Mouse (Mus musculus) heart, adult 2 months (tissue): Measurements from ENCODE around the gene Pacrg. TPM values are rescaled to one million over a fixed set of nuclear protein-coding genes. Genes with fewer than 3 reads are reported as not detected.

ENCODE experiments used
- DNase-seq, 2 experiments: peaks; one replicate each; pipeline ENCODE4 v3.0.0; 2021
- H3K27ac ChIP-seq: fragments of 200-600 bp; 2 replicates; pipeline ENCODE4 v1.8.1; 2022
- H3K27me3 ChIP-seq: fragments of 200-500 bp; 2 replicates; pipeline ENCODE4 v1.6.1; 2012; ENCODE audit warnings: mild to moderate bottlenecking, low read length, inconsistent platforms, mixed read lengths; ENCODE audit not compliant: control insufficient read depth, insufficient read depth
- H3K36me3 ChIP-seq: fragments of 200-500 bp; 2 replicates; pipeline ENCODE4 v1.6.1; 2012; ENCODE audit warnings: low read length, inconsistent platforms; ENCODE audit not compliant: control insufficient read depth, insufficient read depth
- H3K4me1 ChIP-seq: fragments of 200-500 bp; 2 replicates; pipeline ENCODE4 v1.6.1; 2011; ENCODE audit warnings: low read length; ENCODE audit not compliant: control insufficient read depth, insufficient read depth
- H3K4me3 ChIP-seq: fragments of 200-600 bp; 2 replicates; pipeline ENCODE4 v1.8.1; 2022
- H3K79me2 ChIP-seq: fragments of 200-500 bp; replicated peaks from 2 replicates; pipeline ENCODE4 v1.6.1; 2012; ENCODE audit warnings: mild to moderate bottlenecking, inconsistent platforms, low read length, moderate library complexity, mixed read lengths; ENCODE audit not compliant: control insufficient read depth, insufficient read depth
- H3K9ac ChIP-seq: fragments of 200-500 bp; 2 replicates; pipeline ENCODE4 v1.6.1; 2012; ENCODE audit warnings: low read depth, mild to moderate bottlenecking, control low read depth, inconsistent platforms, low read length, mixed read lengths
- CTCF ChIP-seq: fragments of 200-600 bp; IDR thresholded peaks from 2 replicates; pipeline ENCODE4 v1.8.1; 2022; ENCODE audit warnings: antibody characterized with exemption, mild to moderate bottlenecking, moderate library complexity
- EP300 ChIP-seq: fragments of 200-500 bp; IDR thresholded peaks from 2 replicates; pipeline ENCODE4 v1.6.1; 2011; ENCODE audit warnings: low read depth, low read length, control low read depth; ENCODE audit not compliant: insufficient read depth
- POLR2A ChIP-seq: fragments of 200-500 bp; IDR thresholded peaks from 2 replicates; pipeline ENCODE4 v1.6.1; 2011; ENCODE audit warnings: mild to moderate bottlenecking, low read depth, low read length, control low read depth; ENCODE audit not compliant: insufficient read depth
- WGBS: fragments of 180-500 bp; shearing (Covaris S2); methylation state at CpG from one replicate; pipeline ENCODE4 v1.1.7; 2018; 5-methylcytosine and 5-hydroxymethylcytosine counted together
- intact Hi-C: fragments of 180-260 bp; cut with DNase I; formaldehyde crosslinking; loops from one replicate; pipeline ENCODE4 v1.15.1; 2025
- polyA plus RNA-seq: library from polyadenylated mRNA; depleted of rRNA; stranded (reverse); fragments of >200 nt; gene quantifications from 2 replicates; pipeline ENCODE4 v1.2.3, GENCODE M21; 2012
- total RNA-seq, 2 experiments: library from RNA; stranded (reverse); gene quantifications; 2 replicates each; pipeline ENCODE4 v1.2.3; 2021

The Pacrg gene
- total and polyA plus RNA-seq, 3 experiments, result 0.45 to 1.0 (median 0.89) TPM

GRCm38 (mm10) chr17:10639816-10640215 lies 200.3 kb downstream of the Pacrg start:
- Histone ChIP-seq H3K79me2 (no peaks in the 10 kb centered on the region), H3K4me1 (no peaks in the 10 kb centered on the region), H3K36me3 (no peaks in the 10 kb centered on the region), H3K27ac (no peak overlapping the region), H3K27me3 (no peaks in the 10 kb centered on the region), H3K9ac (no peak overlapping the region), H3K4me3 (no peak overlapping the region)
- DNase-seq, result no peak
- 63% methylated on average over 1 of the region's 1 CpGs for WGBS
- intact Hi-C loops, result no loop called here
- no peak for TF ChIP-seq POLR2A
- TF ChIP-seq EP300, result no peak
- no peak for TF ChIP-seq CTCF

GRCm38 (mm10) chr17:10635955-10636470 lies 204.1 kb downstream of the Pacrg start:
- H3K4me1 ChIP-seq, result no peaks in the 10 kb centered on the region
- no peak for DNase-seq
- intact Hi-C loops, result no loop called here
- TF ChIP-seq EP300 (no peak), POLR2A (no peak), CTCF (no peak)
- no peaks in the 10 kb centered on the region for H3K79me2 ChIP-seq
- WGBS, result 74% methylated on average over 8 of the region's 8 CpGs
- no peak overlapping the region for H3K9ac ChIP-seq
- no peaks in the 10 kb centered on the region for H3K36me3 ChIP-seq
- H3K4me3 ChIP-seq, result no peak overlapping the region
- no peaks in the 10 kb centered on the region for H3K27me3 ChIP-seq
- H3K27ac ChIP-seq, result no peak overlapping the region

- H3K4me3 ChIP-seq, result no peak overlapping the region
- H3K9ac ChIP-seq, result no peak overlapping the region
- H3K79me2 ChIP-seq, result no peaks in the 10 kb centered on the region
- H3K4me1 ChIP-seq, result no peaks in the 10 kb centered on the region
- DNase-seq, result no peak
- H3K36me3 ChIP-seq, result no peaks in the 10 kb centered on the region
- H3K27ac ChIP-seq, result no peak overlapping the region
- WGBS, result 92% methylated on average over 11 of the region's 11 CpGs
- intact Hi-C loops, result no loop called here
- TF ChIP-seq POLR2A, result no peak
- TF ChIP-seq EP300, result no peak
- no peak for TF ChIP-seq CTCF
- H3K27me3 ChIP-seq, result no peaks in the 10 kb centered on the region
Observed at GRCm38 (mm10) chr17:10635470-10635869, 204.6 kb downstream of the Pacrg start.

DNA sequence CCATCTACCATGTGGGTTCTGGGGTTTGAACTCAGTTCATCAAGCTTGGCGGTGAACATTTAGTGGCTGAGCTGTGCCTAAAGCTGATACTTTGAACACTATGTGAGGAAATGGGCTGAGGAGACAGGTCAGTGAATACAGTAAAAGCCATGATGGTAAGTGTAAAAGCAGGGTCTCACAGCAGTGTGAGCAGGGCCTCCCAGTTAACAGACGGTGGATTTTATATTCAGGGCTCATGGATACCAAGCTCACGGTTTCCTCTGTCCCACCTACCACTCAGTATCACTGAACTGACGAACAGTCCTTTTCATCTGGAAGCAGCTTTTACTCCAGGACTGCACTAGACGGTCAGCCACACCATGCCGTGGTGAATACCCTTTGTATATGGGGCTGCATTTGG lies 205.1 kb downstream of the Pacrg start:
- Histone ChIP-seq H3K27ac (no peak overlapping the region), H3K9ac (no peak overlapping the region), H3K36me3 (no peaks in the 10 kb centered on the region), H3K27me3 (no peaks in the 10 kb centered on the region), H3K4me1 (no peaks in the 10 kb centered on the region), H3K79me2 (no peaks in the 10 kb centered on the region), H3K4me3 (no peak overlapping the region)
- no peak for DNase-seq
- TF ChIP-seq EP300, result no peak
- no peak for TF ChIP-seq POLR2A
- TF ChIP-seq CTCF, result no peak
- intact Hi-C loops, result no loop called here
- 94% methylated on average over 6 of the region's 6 CpGs for WGBS

- Histone ChIP-seq H3K4me3 (no peak overlapping the region), H3K27me3 (no peaks in the 10 kb centered on the region), H3K36me3 (no peaks in the 10 kb centered on the region), H3K79me2 (no peaks in the 10 kb centered on the region), H3K9ac (no peak overlapping the region), H3K27ac (no peak overlapping the region), H3K4me1 (no peaks in the 10 kb centered on the region)
- no peak for DNase-seq
- intact Hi-C loops, result no loop called here
- TF ChIP-seq CTCF, result no peak
- TF ChIP-seq EP300, result no peak
- no peak for TF ChIP-seq POLR2A
- WGBS, result 77% methylated on average over 7 of the region's 7 CpGs
Observed at GRCm38 (mm10) chr17:10633769-10634168, 206.3 kb downstream of the Pacrg start.

DNA sequence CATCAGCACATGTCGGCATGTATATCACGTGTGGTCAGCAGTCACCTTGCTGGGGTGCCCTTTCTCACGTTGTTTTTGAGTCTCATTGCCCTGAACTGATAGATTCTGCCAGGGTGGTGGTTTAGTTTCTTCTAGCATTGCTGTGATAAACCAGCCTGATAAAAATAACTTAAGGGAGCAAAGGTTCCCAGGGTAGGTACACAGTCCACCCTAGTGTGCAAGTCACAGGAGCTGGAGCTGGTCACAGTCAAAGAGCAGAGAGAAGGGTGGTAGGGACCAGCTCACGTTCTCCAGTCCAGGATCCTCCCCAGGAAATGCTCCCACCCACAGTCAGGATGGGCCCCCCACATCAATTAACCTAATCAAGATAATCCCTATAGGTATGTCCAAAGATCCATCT lies 211.9 kb downstream of the Pacrg start:
- Histone ChIP-seq H3K4me3 (no peak overlapping the region), H3K27ac (no peak overlapping the region), H3K9ac (no peak overlapping the region), H3K27me3 (no peaks in the 10 kb centered on the region), H3K79me2 (no peaks in the 10 kb centered on the region), H3K4me1 (no peaks in the 10 kb centered on the region), H3K36me3 (no peaks in the 10 kb centered on the region)
- intact Hi-C loops, result no loop called here
- DNase-seq, result no peak
- 77% methylated on average over 4 of the region's 4 CpGs for WGBS
- no peak for TF ChIP-seq CTCF
- TF ChIP-seq POLR2A, result no peak
- TF ChIP-seq EP300, result no peak

GRCm38 (mm10) chr17:10627476-10627875 lies 212.6 kb downstream of the Pacrg start:
- H3K79me2 ChIP-seq, result no peaks in the 10 kb centered on the region
- no peak overlapping the region for H3K27ac ChIP-seq
- intact Hi-C loops, result no loop called here
- TF ChIP-seq EP300, result no peak
- TF ChIP-seq POLR2A, result no peak
- TF ChIP-seq CTCF, result no peak
- H3K4me3 ChIP-seq, result no peak overlapping the region
- no peaks in the 10 kb centered on the region for H3K36me3 ChIP-seq
- no peak overlapping the region for H3K9ac ChIP-seq
- DNase-seq, result no peak
- 81% methylated on average over 2 of the region's 2 CpGs for WGBS
- no peaks in the 10 kb centered on the region for H3K27me3 ChIP-seq
- H3K4me1 ChIP-seq, result no peaks in the 10 kb centered on the region
